Mouse (Mus musculus) left cerebral cortex, postnatal 36 days (tissue): ENCODE results near the gene Fgfbp1. TPM values are rescaled to one million over a fixed set of nuclear protein-coding genes. Genes with fewer than 3 reads are reported as not detected.

ENCODE experiments used
- DNase-seq, 2 experiments: peaks; one replicate each; pipeline ENCODE4 v3.0.0; 2021 to 2022; ENCODE audit warnings: low spot score in 2 of 2, mixed read lengths in 1 of 2
- intact Hi-C: fragments of 180-260 bp; cut with DNase I; formaldehyde crosslinking; loops from one replicate; pipeline ENCODE4 v1.15.1; 2025
- total RNA-seq, 2 experiments: library from RNA; stranded (reverse); gene quantifications; 2 replicates each; pipeline ENCODE4 v1.2.3; 2021

Fgfbp1 gene
- total RNA-seq, 2 experiments from 2014 or later = 2.2 to 3.8 TPM

GRCm38 (mm10) chr5:43947330-43947977 is 34.1 kb downstream of the Fgfbp1 start:
- intact Hi-C loops = no loop called here
- DNase-seq = no peak

- no peak for DNase-seq
- intact Hi-C loops = no loop called here
These were observed 48.3 kb downstream of the Fgfbp1 start for GRCm38 (mm10) chr5:43933269-43933668.

Other genes with a start within 250 kb of the Fgfbp1 start
- not detected for gene Bst1, start 162.9 kb downstream of the Fgfbp1 start, total RNA-seq
- 10 to 100 TPM; 75.0 to 91.4 TPM for gene Fbxl5, start 160.1 kb downstream of the Fgfbp1 start, total RNA-seq
- gene Cd38, start 113.2 kb downstream of the Fgfbp1 start, total RNA-seq = 1 to 10 TPM; 2.2 TPM
- gene Gm7879, start 68.6 kb downstream of the Fgfbp1 start, total RNA-seq = 10 to 100 TPM; 11.4 to 13.5 TPM
- 10 to 100 TPM; 23.6 to 24.2 TPM for gene Prom1, start 120.3 kb upstream of the Fgfbp1 start, total RNA-seq
- gene Tapt1, start 244.8 kb upstream of the Fgfbp1 start, total RNA-seq = 10 to 100 TPM; 44.8 to 53.0 TPM